In the genomic region with DNA sequence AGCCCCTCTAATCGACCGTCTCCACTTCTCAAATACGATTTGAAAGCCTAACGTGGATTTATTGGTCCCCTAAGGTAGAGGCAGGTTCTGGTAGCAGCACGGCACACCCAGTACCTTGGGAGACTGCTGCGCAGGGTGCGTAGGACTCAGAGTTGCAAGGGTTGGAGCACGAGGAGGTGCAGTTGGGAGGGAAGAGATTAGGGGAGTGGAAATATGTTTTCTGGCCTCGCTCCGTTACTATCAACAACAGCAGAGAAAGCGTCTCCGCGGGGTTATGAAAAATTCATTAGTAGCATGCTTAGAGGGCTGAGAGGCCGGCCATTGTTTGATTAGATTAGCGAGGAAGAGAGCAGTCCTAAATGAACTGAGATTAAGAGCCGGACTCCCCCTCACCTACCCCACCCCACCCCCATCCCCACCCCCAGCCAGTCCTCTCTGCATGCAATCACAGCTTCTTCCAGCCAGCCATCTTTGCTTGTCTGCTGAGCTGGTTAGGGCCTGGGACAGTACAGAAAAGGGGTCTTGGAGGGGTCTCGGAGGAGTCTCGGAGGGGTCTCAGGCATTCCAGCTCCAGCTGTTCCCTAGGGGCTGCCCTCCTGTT, we compare ENCODE assay signal across 11 mouse cellular contexts. TPM values are rescaled to one million over a fixed set of nuclear protein-coding genes. Genes with fewer than 3 reads are reported as not detected.
DNase-seq lines count a peak whose midpoint lies in the region; ATAC-seq and TF ChIP-seq lines count a peak whose summit lies in the region.
"Had no signal": no experiment of that assay in that cellular context is flagged by ENCODE, and none has a peak within 500 bp of the region (broad histone marks: within the 10 kb centered on the region; RNA-seq: fewer than 3 reads in every experiment).

No protein-coding gene starts in this region.

- no peak for TF ChIP-seq CTCF in brain, embryonic 14.5 days (IDR thresholded peaks at IDR 0.05; ENCODE audit: borderline replicate concordance, extremely low read depth, insufficient read depth, insufficient read length)
- no peak for TF ChIP-seq CTCF in liver, postnatal 0 days (IDR thresholded peaks at IDR 0.05; ENCODE audit: low read depth)

- TF ChIP-seq EP300 in liver, postnatal 0 days (IDR thresholded peaks at IDR 0.05; ENCODE audit: low read depth): no peak

- peaks cover 22% of the 10 kb centered on the region for H3K4me1 ChIP-seq in hindbrain, embryonic 13.5 days (replicated peaks)
- peaks cover 18% of the 10 kb centered on the region for H3K4me1 ChIP-seq in midbrain, embryonic 15.5 days
- no peaks in the 10 kb centered on the region; the same call in 1 of the 2 replicates for H3K4me1 ChIP-seq in liver, postnatal 0 days (ENCODE audit: insufficient read depth)
- H3K4me1 ChIP-seq: stomach, embryonic 15.5 days had no signal

- WGBS in hindbrain, embryonic 13.5 days: 14% methylated on average over 18 of the region's 18 CpGs
- 16% methylated on average over 18 of the region's 18 CpGs for WGBS in midbrain, embryonic 15.5 days
- WGBS in liver, postnatal 0 days (ENCODE audit: insufficient replicate concordance): 65% methylated on average over 18 of the region's 18 CpGs

- H3K27ac ChIP-seq in hindbrain, embryonic 13.5 days: peak overlapping the region; percentile 81
- peak overlapping the region; percentile 77 for H3K27ac ChIP-seq in midbrain, embryonic 15.5 days
- H3K27ac ChIP-seq in liver, postnatal 0 days (ENCODE audit: low read depth): no peak overlapping the region
- H3K27ac ChIP-seq: stomach, embryonic 15.5 days had no signal

- peak; percentile 66 for ATAC-seq in hindbrain, embryonic 13.5 days (ENCODE audit: low FRiP score)
- peak; percentile 72 for ATAC-seq in midbrain, embryonic 15.5 days (replicated peaks)
- no peak for ATAC-seq in megakaryocyte progenitor cell, adult 5-6 weeks (replicated peaks; ENCODE audit: poor library complexity)
- no peak for ATAC-seq in liver, postnatal 0 days

- no peaks in the 10 kb centered on the region for H3K9me3 ChIP-seq in hindbrain, embryonic 13.5 days
- no peaks in the 10 kb centered on the region for H3K9me3 ChIP-seq in midbrain, embryonic 15.5 days
- no peaks in the 10 kb centered on the region for H3K9me3 ChIP-seq in liver, postnatal 0 days (ENCODE audit: low read length)
- H3K9me3 ChIP-seq: stomach, embryonic 15.5 days had no signal

- H3K4me2 ChIP-seq in hindbrain, embryonic 13.5 days: peak overlapping the region; percentile 42
- peak overlapping the region; percentile 42 for H3K4me2 ChIP-seq in midbrain, embryonic 15.5 days
- no peak overlapping the region for H3K4me2 ChIP-seq in liver, postnatal 0 days (ENCODE audit: low read depth, low read length)
- H3K4me2 ChIP-seq: stomach, embryonic 15.5 days had no signal

- peak overlapping the region; percentile 57 for H3K9ac ChIP-seq in hindbrain, embryonic 13.5 days
- H3K9ac ChIP-seq in midbrain, embryonic 15.5 days: peak overlapping the region; percentile 25; the same call in 1 of the 2 replicates
- no peak overlapping the region for H3K9ac ChIP-seq in liver, postnatal 0 days (replicated peaks)
- H3K9ac ChIP-seq: stomach, embryonic 15.5 days had no signal

- H3K4me3 ChIP-seq in hindbrain, embryonic 13.5 days: peak overlapping the region; percentile 8; the same call in 1 of the 2 replicates
- H3K4me3 ChIP-seq in midbrain, embryonic 15.5 days: no peak overlapping the region
- H3K4me3 ChIP-seq in liver, postnatal 0 days (ENCODE audit: low read depth, low read length): no peak overlapping the region
- H3K4me3 ChIP-seq: stomach, embryonic 15.5 days had no signal

- 0 out of 2 replicates have a peak, but pooled peaks cover 3% of the 10 kb centered on the region for H3K27me3 ChIP-seq in hindbrain, embryonic 13.5 days
- no peaks in the 10 kb centered on the region for H3K27me3 ChIP-seq in midbrain, embryonic 15.5 days (replicated peaks)
- H3K27me3 ChIP-seq in liver, postnatal 0 days (ENCODE audit: insufficient read depth, low read length): no peaks in the 10 kb centered on the region
- H3K27me3 ChIP-seq: stomach, embryonic 15.5 days had no signal

- peak; percentile 70 for DNase-seq in MN1 (ENCODE audit: low spot score)
- DNase-seq in brain, embryonic 14.5 days (ENCODE audit: low read depth): peak; percentile 66
- DNase-seq in c-Kit-positive CD71-positive TER-119-positive erythroid progenitor cells, embryonic 14.5 days (ENCODE audit: low spot score): no peak
- no peak for DNase-seq in liver, postnatal 0 days
- DNase-seq: cerebellum, postnatal 25 days; right cerebral cortex, postnatal 14 days; thymus, postnatal 36 days had no signal

- TF ChIP-seq POLR2A in brain, embryonic 14.5 days (IDR thresholded peaks at IDR 0.05; ENCODE audit: borderline replicate concordance, extremely low read depth, insufficient read depth, insufficient read length, poor library complexity, severe bottlenecking): no peak

- no peaks in the 10 kb centered on the region; the same call in 1 of the 2 replicates for H3K36me3 ChIP-seq in hindbrain, embryonic 13.5 days
- no peaks in the 10 kb centered on the region for H3K36me3 ChIP-seq in midbrain, embryonic 15.5 days (replicated peaks)
- no peaks in the 10 kb centered on the region for H3K36me3 ChIP-seq in liver, postnatal 0 days (replicated peaks; ENCODE audit: insufficient read depth, low read length)
- H3K36me3 ChIP-seq: stomach, embryonic 15.5 days had no signal

RNA-seq across cellular contexts. Expression of a gene that starts 27.5 kb away (rescaled TPM):
- 1.6 and 6.4 TPM in 2 replicates for polyA plus RNA-seq in brain, embryonic 14.5 days (2012; rRNA removed)
- 6.4 and 7.1 TPM in 2 replicates for polyA plus RNA-seq in hindbrain, embryonic 13.5 days (2015; fragmentation: Nextera tagmentation; extraction: Ambion mirVana)
- 10.2 TPM in 2 replicates for polyA plus RNA-seq in midbrain, embryonic 15.5 days (2015; fragmentation: Nextera tagmentation; extraction: Ambion mirVana)
- total RNA-seq in megakaryocyte progenitor cell, adult 5-6 weeks (2015): 0.25 and 0.27 TPM in 2 replicates
- total RNA-seq in megakaryocyte progenitor cell, adult 5-6 weeks (2017): 0.03 and 0.17 TPM in 2 replicates
- 0.08 and 0.09 TPM in 2 replicates for polyA plus RNA-seq in liver, postnatal 0 days (2015; fragmentation: Nextera tagmentation; extraction: Ambion mirVana)

RNA-seq across cellular contexts. Expression of a gene that starts 52.5 kb away (rescaled TPM):
- polyA plus RNA-seq in brain, embryonic 14.5 days (2012; rRNA removed): 20.6 and 42.0 TPM in 2 replicates
- polyA plus RNA-seq in hindbrain, embryonic 13.5 days (2015; fragmentation: Nextera tagmentation; extraction: Ambion mirVana): 33.7 and 37.5 TPM in 2 replicates
- polyA plus RNA-seq in midbrain, embryonic 15.5 days (2015; fragmentation: Nextera tagmentation; extraction: Ambion mirVana): 31.5 and 33.1 TPM in 2 replicates
- 53.9 and 61.7 TPM in 2 replicates for total RNA-seq in megakaryocyte progenitor cell, adult 5-6 weeks (2015)
- 53.1 and 60.4 TPM in 2 replicates for total RNA-seq in megakaryocyte progenitor cell, adult 5-6 weeks (2017)
- polyA plus RNA-seq in liver, postnatal 0 days (2015; fragmentation: Nextera tagmentation; extraction: Ambion mirVana): 18.8 and 23.9 TPM in 2 replicates

Comparison
In these comparisons a context has a peak if more than half of its experiments do, and no peak if none do; other contexts are left out.
1. DNase-seq: peak in MN1 (single experiment) and brain, embryonic 14.5 days (single experiment); none in c-Kit-positive CD71-positive TER-119-positive erythroid progenitor cells, embryonic 14.5 days (single experiment) and liver, postnatal 0 days (single experiment).
2. ATAC-seq: peak in hindbrain, embryonic 13.5 days (single experiment) and midbrain, embryonic 15.5 days (single experiment); none in megakaryocyte progenitor cell, adult 5-6 weeks (single experiment) and liver, postnatal 0 days (single experiment).